Mouse (Mus musculus) ES-E14 (cell line): ENCODE measurements around the gene Tpm4. TPM values are rescaled to one million over a fixed set of nuclear protein-coding genes. Genes with fewer than 3 reads are reported as not detected.

ENCODE experiments used
- DNase-seq: peaks from one replicate; pipeline ENCODE4 v3.0.0-alpha.2; 2013; ENCODE audit warnings: low read depth, low spot score
- H3K27ac ChIP-seq: 2 replicates; pipeline ENCODE4 v1.5.1; 2012; ENCODE audit warnings: low read depth, mild to moderate bottlenecking, low read length, moderate library complexity, mixed read lengths; ENCODE audit not compliant: poor library complexity, insufficient read depth, severe bottlenecking
- H3K36me3 ChIP-seq: 2 replicates; pipeline ENCODE4 v1.6.1; 2012; ENCODE audit warnings: mild to moderate bottlenecking, low read length, moderate library complexity, mixed read lengths; ENCODE audit not compliant: control insufficient read depth, poor library complexity, insufficient read depth, severe bottlenecking
- H3K4me1 ChIP-seq, 2 experiments: fragments of 150-350 bp in 1 of 2; sonication (generic) in 1 of 2; 2 replicates each; pipeline ENCODE4 v1.6.1; 2012; ENCODE audit warnings: low read length in 2 of 2, mild to moderate bottlenecking in 1 of 2, mixed read lengths in 1 of 2; ENCODE audit not compliant: control insufficient read depth in 2 of 2, insufficient read depth in 2 of 2, poor library complexity in 1 of 2
- H3K4me3 ChIP-seq, 2 experiments: fragments of 150-350 bp in 1 of 2; sonication (generic) in 1 of 2; 2 replicates each; pipeline ENCODE4 v1.5.1; 2012; ENCODE audit warnings: low read length in 2 of 2, low read depth in 1 of 2, mild to moderate bottlenecking in 1 of 2, mixed read lengths in 1 of 2; ENCODE audit not compliant: insufficient read depth in 1 of 2, poor library complexity in 1 of 2, severe bottlenecking in 1 of 2
- H3K9ac ChIP-seq: 2 replicates; pipeline ENCODE4 v1.6.1; 2012; ENCODE audit warnings: low read depth, mild to moderate bottlenecking, low read length, mixed read lengths; ENCODE audit not compliant: poor library complexity, insufficient read depth, severe bottlenecking
- H3K9me3 ChIP-seq: fragments of 150-350 bp; sonication (generic); 2 replicates; pipeline ENCODE4 v1.6.1; 2012; ENCODE audit warnings: low read depth, mild to moderate bottlenecking, low read length; ENCODE audit not compliant: control insufficient read depth, insufficient read depth
- CHD2 ChIP-seq: IDR thresholded peaks from 2 replicates; pipeline ENCODE4 v1.6.1; 2014; ENCODE audit warnings: mild to moderate bottlenecking, low read depth, low read length, inconsistent platforms
- HCFC1 ChIP-seq: IDR thresholded peaks from 2 replicates; pipeline ENCODE4 v1.6.1; 2012; ENCODE audit warnings: low read length, inconsistent platforms, borderline replicate concordance; ENCODE audit not compliant: insufficient read depth
- MAFK ChIP-seq: IDR thresholded peaks from 2 replicates; pipeline ENCODE4 v1.6.1; 2014; ENCODE audit warnings: mild to moderate bottlenecking, low read depth, low read length, inconsistent platforms; ENCODE audit not compliant: insufficient read depth
- ZC3H11A ChIP-seq: IDR thresholded peaks from 2 replicates; pipeline ENCODE4 v1.6.1; 2012; ENCODE audit warnings: low read depth, mild to moderate bottlenecking, inconsistent platforms, low read length, borderline replicate concordance
- ZNF384 ChIP-seq: IDR thresholded peaks from 2 replicates; pipeline ENCODE4 v1.6.1; 2012; ENCODE audit warnings: low read depth, low read length, inconsistent platforms
- in situ Hi-C, 2 experiments: fragments of 600-800 bp; cut with MboI; formaldehyde crosslinking; loops; one replicate each; pipeline ENCODE4 v1.15.1; 2025; ENCODE audit warnings: low sequenced_read_pairs in 2 of 2, inconsistent platforms in 1 of 2; ENCODE audit not compliant: unreplicated experiment in 2 of 2
- total RNA-seq: library from RNA; depleted of rRNA; stranded (reverse); fragments of 300-350 nt; gene quantifications from 2 replicates; pipeline ENCODE4 v1.2.3, GENCODE M21; 2012

The Tpm4 gene
- total RNA-seq, 1 experiment = 146 TPM

- no peak for DNase-seq
Observed at GRCm38 (mm10) chr8:72132891-72133290, 1.9 kb upstream of the Tpm4 start.

GRCm38 (mm10) chr8:72133507-72133906 is 1.3 kb upstream of the Tpm4 start:
- H3K36me3 ChIP-seq = peaks cover 2% of the 10 kb centered on the region; the same call in 1 of the 2 replicates
- H3K27ac ChIP-seq = no peak overlapping the region
- no peaks in the 10 kb centered on the region for H3K9me3 ChIP-seq
- DNase-seq = no peak
- in situ Hi-C loops = no loop called here
- H3K9ac ChIP-seq = no peak overlapping the region
- peaks cover 2 to 6% of the 10 kb centered on the region in 2 experiments; a peak in 2 of 4 replicates for H3K4me1 ChIP-seq
- no peak overlapping the region for H3K4me3 ChIP-seq
- TF ChIP-seq ZNF384 = no peak
- no peak for TF ChIP-seq HCFC1
- no peak for TF ChIP-seq CHD2
- TF ChIP-seq ZC3H11A = no peak

More at GRCm38 (mm10) chr8:72132891-72133290, 1.9 kb upstream of the Tpm4 start:
- Histone ChIP-seq H3K4me1 (peaks cover 2 to 6% of the 10 kb centered on the region in 2 experiments; a peak in 2 of 4 replicates), H3K27ac (no peak overlapping the region), H3K9ac (no peak overlapping the region), H3K4me3 (no peak overlapping the region), H3K9me3 (no peaks in the 10 kb centered on the region), H3K36me3 (no peaks in the 10 kb centered on the region)
- in situ Hi-C loops = no loop called here
- TF ChIP-seq MAFK (no peak), ZNF384 (no peak), CHD2 (no peak), ZC3H11A (no peak), HCFC1 (no peak)

- peak overlapping the region; percentile 93 for H3K9ac ChIP-seq
- H3K4me3 ChIP-seq = peak overlapping the region; percentile 94 to 97
- peaks cover 2 to 6% of the 10 kb centered on the region in 2 experiments; a peak in 2 of 4 replicates for H3K4me1 ChIP-seq
- peak overlapping the region; percentile 86 for H3K27ac ChIP-seq
- TF ChIP-seq MAFK = no peak
- TF ChIP-seq CHD2 = no peak
- no peak for TF ChIP-seq HCFC1
- no peak for TF ChIP-seq ZC3H11A
- TF ChIP-seq ZNF384 = no peak
- DNase-seq = no peak
- H3K36me3 ChIP-seq = peaks cover 11% of the 10 kb centered on the region; the same call in 1 of the 2 replicates
- no peaks in the 10 kb centered on the region for H3K9me3 ChIP-seq
- in situ Hi-C loops = no loop called here
Observed at GRCm38 (mm10) chr8:72135446-72136301, 899 bp downstream of the Tpm4 start.

- TF ChIP-seq ZC3H11A = no peak
- no peak for TF ChIP-seq HCFC1
- no peak for TF ChIP-seq ZNF384
- TF ChIP-seq CHD2 = no peak
- no peak for TF ChIP-seq MAFK
- Histone ChIP-seq H3K4me3 (peak overlapping the region; percentile 94 to 97), H3K4me1 (peaks cover 2 to 6% of the 10 kb centered on the region in 2 experiments; a peak in 2 of 4 replicates), H3K9ac (peak overlapping the region; percentile 93), H3K27ac (peak overlapping the region; percentile 86), H3K9me3 (no peaks in the 10 kb centered on the region), H3K36me3 (peaks cover 11% of the 10 kb centered on the region)
- peak; percentile 66 for DNase-seq
- in situ Hi-C loops = no loop called here
Observed at GRCm38 (mm10) chr8:72136302-72136978, 1.7 kb downstream of the Tpm4 start.
